Mouse (Mus musculus) heart, postnatal 14 days (tissue): Measurements from ENCODE around the gene Il2rg. TPM values are rescaled to one million over a fixed set of nuclear protein-coding genes. Genes with fewer than 3 reads are reported as not detected.

Experiments used
- DNase-seq, 2 experiments: peaks; one replicate each; pipeline ENCODE4 v3.0.0; 2021 to 2022
- intact Hi-C: fragments of 180-260 bp; cut with DNase I; formaldehyde crosslinking; loops from one replicate; pipeline ENCODE4 v1.15.1; 2025
- total RNA-seq, 2 experiments: library from RNA; stranded (reverse); gene quantifications; 2 replicates each; pipeline ENCODE4 v1.2.3; 2021

Il2rg gene
- total RNA-seq, 2 experiments from 2014 or later, result 11.5 to 19.4 TPM

DNA sequence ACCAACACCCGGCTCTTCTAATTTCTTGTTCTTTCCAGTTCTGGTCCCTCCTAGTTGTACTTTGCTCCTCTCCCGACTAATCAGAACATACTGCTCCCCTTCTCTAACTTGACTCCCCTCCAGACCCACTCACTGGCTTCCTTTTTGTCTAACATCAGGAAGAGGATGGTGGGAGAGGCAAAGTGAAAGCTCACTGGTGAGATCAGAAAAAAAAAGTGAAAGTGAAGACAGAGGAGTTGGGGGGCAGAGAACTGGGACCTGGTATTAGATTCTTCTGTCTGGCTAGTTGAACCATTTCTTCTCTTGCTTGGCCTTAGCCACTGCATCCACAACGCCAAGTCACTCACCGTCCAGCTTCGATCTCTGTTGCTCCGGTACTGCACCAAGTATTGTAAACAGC, 1.4 kb downstream of the Il2rg start:
- intact Hi-C loops, result no loop called here
- DNase-seq, result no peak

DNA sequence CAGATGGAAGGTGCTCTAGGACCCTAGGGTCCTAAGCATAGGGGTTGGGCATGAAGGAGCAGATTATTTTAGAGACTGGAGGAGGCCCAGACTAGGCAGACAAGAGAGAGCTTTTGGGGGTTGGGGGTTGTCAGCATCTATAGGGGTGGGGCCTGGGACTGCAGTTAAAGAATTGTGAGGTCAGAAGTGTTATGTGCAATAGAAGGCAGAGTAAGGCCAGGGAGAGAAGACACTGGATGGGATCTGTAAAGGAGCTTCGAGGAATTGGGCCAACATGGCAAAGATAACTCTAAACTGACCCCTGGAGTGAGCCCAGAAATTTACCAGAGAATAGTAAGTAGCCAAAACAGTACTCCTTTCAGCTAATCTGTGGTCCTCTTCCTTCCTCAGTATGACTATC, 4.2 kb downstream of the Il2rg start, which contains the start of gene Gm614:
Gene Gm614, minus strand, starts transcription at position 101 of the 400 bp plus-strand sequence.
- intact Hi-C loops, result no loop called here
- no peak for DNase-seq

DNA sequence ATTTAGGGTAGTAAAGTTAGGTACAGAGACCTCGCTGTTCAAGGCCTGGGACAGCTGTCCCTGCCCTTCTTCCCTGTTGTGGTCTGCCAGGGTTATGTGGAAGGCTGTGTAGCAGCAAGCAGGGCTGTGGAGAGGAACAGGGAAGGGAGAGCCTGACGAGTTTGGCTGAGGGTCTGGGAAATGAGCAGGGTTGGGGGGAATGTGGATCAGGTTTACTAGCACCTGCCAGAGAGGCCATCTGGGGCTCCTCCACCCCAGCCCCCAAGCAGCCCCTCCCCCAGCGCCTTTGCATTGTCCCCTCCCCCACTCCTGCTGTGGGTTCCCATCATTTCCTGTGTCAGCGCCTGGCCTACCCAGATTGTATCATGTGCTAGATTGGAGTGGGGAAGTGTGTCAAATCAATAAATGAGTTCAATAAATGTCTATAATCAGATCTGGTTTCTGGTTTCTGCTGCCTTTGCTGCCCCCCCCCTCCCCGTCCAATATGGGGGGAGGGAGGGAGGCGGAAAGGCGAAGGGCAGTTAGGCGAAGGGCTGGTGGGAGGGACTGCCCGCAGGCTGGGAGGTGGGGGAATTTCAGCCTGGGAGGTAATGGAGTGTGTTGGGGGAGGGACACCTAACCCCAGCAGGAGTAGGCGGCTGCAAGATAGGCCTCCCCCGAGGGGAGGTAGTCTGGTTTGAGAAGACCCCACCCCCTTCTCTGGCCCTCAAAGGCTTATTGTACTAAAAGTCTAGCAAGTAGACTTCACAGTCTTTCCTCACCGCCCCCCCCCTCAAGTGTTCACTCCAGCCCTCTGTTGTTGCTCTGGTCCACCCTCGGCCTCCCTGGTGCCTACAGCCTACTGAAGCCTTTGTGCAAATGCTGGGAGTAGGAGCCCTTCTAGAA, 7.4 kb downstream of the Il2rg start:
- intact Hi-C loops, result no loop called here

DNA sequence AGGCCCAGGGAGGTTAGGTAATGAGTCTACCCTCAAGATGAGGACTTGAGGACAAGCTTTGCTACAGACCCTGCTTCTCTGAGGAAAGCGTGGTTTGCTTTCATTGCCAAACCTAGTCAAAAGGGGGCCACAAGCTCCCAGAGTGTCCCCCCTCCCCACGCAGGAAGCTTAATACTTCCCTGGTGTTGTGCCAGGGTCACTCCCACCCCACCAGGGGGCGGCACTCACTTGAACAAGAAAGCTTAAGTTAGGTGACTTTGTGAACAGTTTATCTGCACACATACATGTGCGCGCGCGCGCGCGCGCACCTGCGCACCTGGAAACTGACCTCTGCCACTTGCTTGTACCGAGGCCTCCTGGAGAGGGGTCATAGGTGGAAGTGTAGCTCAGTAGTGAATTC, 11.5 kb downstream of the Il2rg start:
- intact Hi-C loops, result no loop called here
- DNase-seq, result peak; percentile 15 to 25

More for the DNA sequence above, 7.4 kb downstream of the Il2rg start:
- no peak for DNase-seq

DNA sequence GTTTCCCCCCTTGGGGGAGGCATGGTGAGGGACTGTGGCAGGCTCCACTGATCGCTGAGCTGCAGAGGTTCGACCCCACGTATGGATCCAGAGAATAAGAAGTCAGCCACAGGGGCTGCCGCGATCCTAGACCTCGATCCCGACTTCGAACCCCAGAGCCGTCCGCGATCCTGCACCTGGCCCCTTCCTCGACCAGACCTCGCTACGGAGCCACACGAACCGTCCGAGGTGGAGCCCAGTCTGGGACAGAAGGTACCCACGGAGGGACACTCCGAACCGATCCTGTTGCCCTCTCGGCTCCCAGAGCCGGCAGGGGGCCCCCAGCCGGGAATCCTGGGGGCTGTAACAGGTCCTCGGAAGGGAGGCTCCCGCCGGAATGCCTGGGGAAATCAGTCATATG, 13.3 kb downstream of the Il2rg start:
- intact Hi-C loops, result no loop called here
- DNase-seq, result peak in 1 of 2 experiments; percentile 6

DNA sequence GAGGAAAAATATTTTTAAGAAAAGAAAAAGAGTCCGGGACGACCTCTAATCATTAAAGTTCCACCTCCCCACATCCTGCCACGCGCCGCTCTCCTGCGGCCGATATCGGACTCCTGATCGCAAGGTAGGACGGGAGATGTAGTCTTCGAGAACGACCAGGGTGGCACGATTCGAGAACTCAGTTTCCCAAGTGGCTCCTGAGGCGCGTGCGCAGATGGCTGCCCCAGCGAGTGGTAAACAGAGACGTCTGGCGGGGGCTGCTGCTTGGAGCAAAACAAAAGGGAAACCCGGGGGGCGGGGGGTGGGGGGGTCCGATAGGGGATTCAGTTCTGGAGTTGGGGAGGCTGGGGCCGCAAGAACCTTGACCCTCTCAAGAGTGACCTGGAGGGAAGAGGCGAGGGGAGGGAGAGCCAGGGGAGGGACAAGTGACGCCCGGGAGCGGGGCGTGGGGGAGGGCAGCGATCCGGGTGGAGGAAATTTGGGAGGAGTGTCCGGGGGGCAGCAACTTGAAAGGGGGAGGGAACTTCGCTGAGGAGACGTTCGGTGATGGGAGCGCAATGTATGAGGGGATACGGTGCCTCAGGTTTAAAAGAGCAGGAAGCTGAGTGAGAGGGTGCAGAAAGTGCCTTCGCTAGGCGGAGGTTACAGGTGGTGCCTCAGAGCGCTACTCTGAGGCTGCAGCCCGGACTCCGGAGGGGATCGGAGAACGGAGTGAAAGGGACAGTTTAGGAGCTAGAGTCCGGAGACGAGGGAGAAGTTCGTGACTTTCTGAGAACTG, 13.9 kb downstream of the Il2rg start, which contains the start of gene Foxo4:
Gene Foxo4, plus strand, starts transcription at position 577 of the 778 bp plus-strand sequence.
- intact Hi-C loops, result no loop called here
- DNase-seq, result peak; percentile 84 to 85

DNA sequence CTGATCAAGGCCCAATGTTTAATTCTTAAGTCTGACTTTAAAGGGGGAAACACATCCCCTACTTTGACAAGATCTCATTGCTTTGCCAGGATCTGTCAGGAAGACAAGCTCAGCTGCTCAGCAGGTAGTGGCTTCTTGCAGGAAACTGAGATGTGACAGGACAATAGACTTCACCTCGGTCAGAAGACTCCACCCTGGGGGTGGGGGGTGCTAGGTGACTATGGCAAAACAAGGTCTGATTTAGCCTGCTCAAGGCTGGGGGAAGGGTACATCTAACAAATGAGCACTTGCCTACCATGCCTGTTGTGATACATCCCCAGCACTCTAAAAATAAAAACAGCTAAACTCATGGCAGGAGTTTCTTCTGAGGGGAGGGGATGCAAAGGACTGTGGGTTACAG, 23.0 kb downstream of the Il2rg start:
- intact Hi-C loops, result no loop called here
- DNase-seq, result no peak

DNA sequence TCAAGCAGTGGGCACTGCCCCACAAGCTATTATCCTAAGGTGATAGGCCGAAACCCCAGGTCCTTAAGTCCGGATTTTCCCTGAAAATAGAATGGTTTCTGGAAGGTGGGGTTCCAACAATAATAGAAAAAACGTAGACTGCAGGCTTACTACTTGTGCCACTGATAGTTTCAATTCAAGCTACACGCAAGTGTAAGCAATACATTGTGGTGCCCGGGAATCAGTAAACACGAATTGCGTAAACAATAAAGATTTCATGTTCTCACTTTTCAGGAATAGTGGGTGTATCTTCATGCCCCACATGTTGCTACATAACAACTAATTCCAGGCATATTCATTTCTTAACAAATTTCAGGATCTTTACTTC, 45.3 kb downstream of the Il2rg start:
- no peak for DNase-seq
- intact Hi-C loops, result loop anchor here (5.0 kb wide), 1 partner anchor 50 kb away; the partner anchor contains the start of gene Med12

DNA sequence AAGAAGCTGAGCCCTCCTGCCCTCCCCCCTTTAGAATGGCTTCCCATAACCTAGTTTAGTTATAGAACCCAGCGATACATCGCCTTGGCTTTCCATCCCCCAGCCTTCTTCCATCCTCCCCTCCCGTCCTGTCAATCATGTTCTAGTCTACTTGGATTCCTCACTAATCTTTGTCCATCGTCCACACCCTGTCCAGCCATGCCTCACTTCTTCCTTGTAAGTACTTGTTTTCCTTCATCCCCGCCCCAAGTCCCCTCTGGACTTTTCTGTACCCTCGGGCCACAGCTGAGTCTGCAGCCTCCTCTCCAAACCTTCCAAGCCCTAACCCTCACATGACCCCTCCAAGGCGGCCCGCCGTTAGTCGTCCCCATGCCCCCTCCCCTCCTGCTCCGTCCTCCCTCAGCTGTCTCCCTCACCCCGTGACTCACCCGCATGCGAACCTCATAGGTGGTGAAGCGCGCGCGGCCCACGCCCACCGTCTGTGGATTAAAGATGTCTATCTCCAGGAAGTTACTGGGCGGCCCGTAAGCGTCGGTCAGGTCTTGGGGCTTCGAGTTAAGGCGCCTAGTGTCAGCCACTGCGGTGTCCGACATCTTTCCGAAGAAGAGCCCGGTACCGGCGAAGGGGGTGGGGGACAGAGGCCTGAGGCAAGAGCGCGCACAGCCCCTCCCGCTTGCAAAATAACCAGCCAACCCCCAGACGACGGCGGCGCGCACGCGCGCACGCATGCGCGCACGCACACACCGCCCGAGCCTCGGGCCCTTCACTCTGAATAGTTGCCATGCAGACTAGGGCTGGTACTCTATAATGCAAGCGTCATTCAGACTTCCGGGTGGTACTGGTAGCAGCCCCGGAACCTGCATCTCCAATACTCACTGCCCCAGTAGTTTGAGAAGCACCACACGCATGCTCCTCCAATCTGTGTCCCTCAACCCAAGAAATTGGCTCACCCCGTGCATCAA, 45.9 kb downstream of the Il2rg start, which contains the start of gene Snx12:
Gene Snx12, minus strand, starts transcription at position 730 of the 962 bp plus-strand sequence.
- DNase-seq, result peak; percentile 85 to 87
- intact Hi-C loops, result loop anchor here (5.0 kb wide), 1 partner anchor 50 kb away; the partner anchor contains the start of gene Med12

Other genes starting within 250 kb of the Il2rg start
- gene Tex11, start 208.6 kb downstream of the Il2rg start, total RNA-seq, result under 1 TPM; 0.12 to 0.22 TPM
- gene Slc7a3, start 182.2 kb downstream of the Il2rg start, total RNA-seq, result under 1 TPM in 1 of 2 experiments, not detected in 1; 0.12 TPM
- gene Snx12, start 45.7 kb downstream of the Il2rg start, total RNA-seq, result 10 to 100 TPM; 38.9 to 42.1 TPM
- 10 to 100 TPM; 42.3 to 43.2 TPM for gene Foxo4, start 13.7 kb downstream of the Il2rg start, total RNA-seq
- gene Gm614, start 4.3 kb downstream of the Il2rg start, total RNA-seq, result under 1 TPM; 0.32 to 0.38 TPM
- gene Gm20489, start 768 bp upstream of the Il2rg start, total RNA-seq, result not detected
- gene Med12, start 5.8 kb upstream of the Il2rg start, total RNA-seq, result 10 to 100 TPM; 22.5 to 25.8 TPM
- gene Nlgn3, start 30.9 kb upstream of the Il2rg start, total RNA-seq, result under 1 TPM; 0.51 to 0.69 TPM
- not detected for gene Gjb1, start 108.1 kb upstream of the Il2rg start, total RNA-seq
- 10 to 100 TPM; 18.5 to 19.0 TPM for gene Zmym3, start 152.6 kb upstream of the Il2rg start, total RNA-seq
- 100 to 1,000 TPM in 1 of 2 experiments, 10 to 100 TPM in 1; 80.4 to 108 TPM for gene Nono, start 161.1 kb upstream of the Il2rg start, total RNA-seq
- gene Itgb1bp2, start 180.8 kb upstream of the Il2rg start, total RNA-seq, result 100 to 1,000 TPM; 204 to 235 TPM